Mouse (Mus musculus) midbrain, embryonic 15.5 days (tissue): ENCODE measurements around the gene Ctnnbl1. TPM values are rescaled to one million over a fixed set of nuclear protein-coding genes. Genes with fewer than 3 reads are reported as not detected.
A peak's percentile ranks its signal among the peaks of the same experiment; 100 is the strongest.

Experiments used
- ATAC-seq: fragments of 200-750 bp; cut with Nextera tagmentation; replicated peaks from 2 replicates; pipeline ENCODE4 v1.8.0; 2017; ENCODE audit warnings: moderate TSS enrichment
- H3K27ac ChIP-seq: fragments of 300-500 bp; sonication (generic); 2 replicates; pipeline ENCODE4 v1.5.1; 2015; ENCODE audit warnings: mild to moderate bottlenecking, inconsistent platforms
- H3K27me3 ChIP-seq: fragments of 300-500 bp; sonication (generic); replicated peaks from 2 replicates; pipeline ENCODE4 v1.6.1; 2015; ENCODE audit warnings: inconsistent platforms
- H3K36me3 ChIP-seq: fragments of 300-500 bp; sonication (generic); replicated peaks from 2 replicates; pipeline ENCODE4 v1.6.1; 2015; ENCODE audit warnings: inconsistent platforms
- H3K4me1 ChIP-seq: fragments of 300-500 bp; sonication (generic); 2 replicates; pipeline ENCODE4 v1.6.1; 2015; ENCODE audit warnings: inconsistent platforms
- H3K4me2 ChIP-seq: fragments of 300-500 bp; sonication (generic); 2 replicates; pipeline ENCODE4 v1.6.1; 2015; ENCODE audit warnings: inconsistent platforms, mild to moderate bottlenecking, moderate library complexity
- H3K4me3 ChIP-seq: fragments of 300-500 bp; sonication (generic); 2 replicates; pipeline ENCODE4 v1.5.1; 2015; ENCODE audit warnings: mild to moderate bottlenecking, inconsistent platforms
- H3K9ac ChIP-seq: fragments of 300-500 bp; sonication (generic); 2 replicates; pipeline ENCODE4 v1.6.1; 2015; ENCODE audit warnings: mild to moderate bottlenecking, inconsistent platforms
- H3K9me3 ChIP-seq: fragments of 300-500 bp; sonication (generic); 2 replicates; pipeline ENCODE4 v1.6.1; 2016; ENCODE audit warnings: inconsistent platforms
- WGBS: fragments of 180-500 bp; shearing (Covaris S2); methylation state at CpG from one replicate; pipeline ENCODE4 v1.1.7; 2015; ENCODE audit warnings: mixed read lengths; 5-methylcytosine and 5-hydroxymethylcytosine counted together
- polyA plus RNA-seq: library from polyadenylated mRNA; unstranded; fragments of >200 nt; fragmentation: Nextera tagmentation; extraction: Ambion mirVana; gene quantifications from 2 replicates; pipeline ENCODE4 v1.2.1, GENCODE M21; 2015

The Ctnnbl1 gene
- polyA plus RNA-seq, 1 experiment from 2014 or later = 68.0 TPM

- H3K36me3 ChIP-seq = no peaks in the 10 kb centered on the region
- peak overlapping the region; percentile 51; the same call in 1 of the 2 replicates for H3K27ac ChIP-seq
- WGBS = 92% methylated on average over 2 of the region's 2 CpGs
- H3K9ac ChIP-seq = no peak overlapping the region
- no peaks in the 10 kb centered on the region for H3K9me3 ChIP-seq
- ATAC-seq = no peak
- no peaks in the 10 kb centered on the region for H3K27me3 ChIP-seq
- no peak overlapping the region for H3K4me3 ChIP-seq
- H3K4me2 ChIP-seq = no peak overlapping the region
- H3K4me1 ChIP-seq = peaks cover 25% of the 10 kb centered on the region
These were observed 77.7 kb downstream of the Ctnnbl1 start for GRCm38 (mm10) chr2:157814965-157815283.

- H3K4me2 ChIP-seq = no peak overlapping the region
- H3K27me3 ChIP-seq = no peaks in the 10 kb centered on the region
- 52% methylated on average over 9 of the region's 9 CpGs for WGBS
- H3K4me1 ChIP-seq = peaks cover 31% of the 10 kb centered on the region
- H3K4me3 ChIP-seq = no peak overlapping the region
- ATAC-seq = no peak
- H3K9me3 ChIP-seq = no peaks in the 10 kb centered on the region
- H3K36me3 ChIP-seq = no peaks in the 10 kb centered on the region
- H3K9ac ChIP-seq = no peak overlapping the region
- peak overlapping the region; percentile 49 for H3K27ac ChIP-seq
These were observed 80.5 kb downstream of the Ctnnbl1 start for GRCm38 (mm10) chr2:157817672-157818071.

- WGBS = 78% methylated on average over 15 of the region's 15 CpGs
- Histone ChIP-seq H3K9ac (no peak overlapping the region), H3K27me3 (no peaks in the 10 kb centered on the region), H3K27ac (peak overlapping the region; percentile 49), H3K4me1 (peaks cover 31% of the 10 kb centered on the region), H3K4me3 (no peak overlapping the region), H3K36me3 (no peaks in the 10 kb centered on the region), H3K4me2 (no peak overlapping the region), H3K9me3 (no peaks in the 10 kb centered on the region)
- ATAC-seq = no peak
These were observed 81.5 kb downstream of the Ctnnbl1 start for GRCm38 (mm10) chr2:157818576-157819320.

- Histone ChIP-seq H3K36me3 (no peaks in the 10 kb centered on the region), H3K4me2 (no peak overlapping the region), H3K9me3 (no peaks in the 10 kb centered on the region), H3K27ac (0 out of 2 replicates have a peak overlapping the region, but pooled peaks have one; percentile 3), H3K9ac (no peak overlapping the region), H3K4me3 (no peak overlapping the region), H3K27me3 (no peaks in the 10 kb centered on the region), H3K4me1 (peaks cover 25% of the 10 kb centered on the region)
- no peak for ATAC-seq
- WGBS = 88% methylated on average over 12 of the region's 12 CpGs
These were observed 82.2 kb downstream of the Ctnnbl1 start for GRCm38 (mm10) chr2:157819401-157819800.

DNA sequence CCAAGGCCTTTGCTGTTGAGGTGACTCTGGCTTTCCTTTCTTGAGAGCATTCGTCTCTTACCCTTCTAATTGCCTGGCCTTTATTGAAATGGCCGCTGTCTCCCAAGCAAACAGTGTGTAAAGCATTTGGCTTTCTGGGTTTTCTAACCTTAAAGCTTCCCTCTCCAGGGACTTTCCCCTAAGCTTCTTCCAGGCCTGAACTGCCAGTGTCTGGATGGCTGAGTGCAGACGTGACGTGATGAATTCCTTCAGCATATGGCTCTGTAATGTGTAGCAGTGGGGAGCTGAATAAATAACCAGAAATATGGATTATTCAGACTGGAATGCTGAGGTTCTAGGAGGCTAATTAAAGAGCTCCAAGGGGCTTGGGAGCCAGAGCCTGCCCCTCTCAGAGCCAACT lies 84.1 kb downstream of the Ctnnbl1 start:
- Histone ChIP-seq H3K4me2 (no peak overlapping the region), H3K27ac (peak overlapping the region; percentile 56), H3K27me3 (no peaks in the 10 kb centered on the region), H3K4me3 (no peak overlapping the region), H3K4me1 (peaks cover 21% of the 10 kb centered on the region), H3K9me3 (no peaks in the 10 kb centered on the region), H3K36me3 (0 out of 2 replicates have a peak, but pooled peaks cover 4% of the 10 kb centered on the region), H3K9ac (no peak overlapping the region)
- ATAC-seq = 0 out of 2 replicates have a peak, but pooled peaks have one; percentile 17
- 24% methylated on average over 4 of the region's 4 CpGs for WGBS

- H3K4me1 ChIP-seq = peaks cover 10% of the 10 kb centered on the region
- no peak overlapping the region for H3K4me3 ChIP-seq
- no peaks in the 10 kb centered on the region for H3K27me3 ChIP-seq
- H3K27ac ChIP-seq = no peak overlapping the region
- H3K9ac ChIP-seq = no peak overlapping the region
- whole genome bisulfite sequencing = 79% methylated on average over 3 of the region's 3 CpGs
- no peak for ATAC-seq
- no peaks in the 10 kb centered on the region for H3K9me3 ChIP-seq
- no peak overlapping the region for H3K4me2 ChIP-seq
- H3K36me3 ChIP-seq = 0 out of 2 replicates have a peak, but pooled peaks cover 4% of the 10 kb centered on the region
These were observed 86.3 kb downstream of the Ctnnbl1 start for GRCm38 (mm10) chr2:157823456-157823855.

DNA sequence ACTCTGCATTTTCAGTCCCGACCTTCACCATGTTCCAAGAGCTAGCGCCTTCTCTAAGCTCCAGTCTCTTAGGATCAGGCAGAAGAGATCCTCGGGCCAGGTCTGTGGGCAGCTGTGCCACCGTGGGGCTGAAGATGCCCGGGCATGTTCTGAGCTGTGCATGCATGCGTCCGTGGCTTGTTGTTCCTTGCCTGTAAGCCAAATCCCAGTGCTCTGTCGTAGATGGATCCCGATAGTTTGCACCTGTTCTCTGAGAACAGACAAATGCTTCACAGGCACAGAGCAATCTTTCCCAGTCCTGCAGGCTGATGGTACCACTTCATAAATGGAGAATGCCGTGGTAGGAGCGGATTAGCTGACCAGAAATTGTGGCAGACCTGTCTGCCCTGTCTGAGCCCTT lies 87.0 kb downstream of the Ctnnbl1 start:
- Histone ChIP-seq H3K27ac (no peak overlapping the region), H3K9me3 (no peaks in the 10 kb centered on the region), H3K36me3 (0 out of 2 replicates have a peak, but pooled peaks cover 4% of the 10 kb centered on the region), H3K4me3 (no peak overlapping the region), H3K9ac (no peak overlapping the region), H3K4me1 (peaks cover 5% of the 10 kb centered on the region; the same call in 1 of the 2 replicates), H3K27me3 (no peaks in the 10 kb centered on the region), H3K4me2 (no peak overlapping the region)
- no peak for ATAC-seq
- 95% methylated on average over 11 of the region's 11 CpGs for WGBS

DNA sequence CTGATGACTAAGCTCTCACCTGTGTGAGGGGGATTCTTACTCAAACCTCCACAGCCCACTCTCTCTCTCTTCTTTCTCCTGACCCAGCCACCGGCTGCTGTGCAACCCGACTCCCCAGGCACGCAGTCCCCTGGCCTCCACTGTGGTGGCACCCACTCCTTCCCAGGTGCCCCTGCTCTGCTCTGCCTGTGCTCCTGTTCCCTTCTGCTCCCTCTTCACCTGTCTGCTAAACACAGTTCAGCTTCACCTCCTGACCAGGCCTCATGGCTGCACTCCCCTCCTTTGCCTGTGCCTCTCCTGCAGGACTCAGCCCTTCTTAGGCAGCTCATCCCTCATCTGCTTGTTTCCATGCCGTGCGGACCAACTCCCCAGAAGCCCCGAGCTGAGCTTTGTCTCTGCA lies 92.9 kb downstream of the Ctnnbl1 start:
- Histone ChIP-seq H3K27ac (no peak overlapping the region), H3K4me1 (no peaks in the 10 kb centered on the region), H3K9ac (no peak overlapping the region), H3K27me3 (no peaks in the 10 kb centered on the region), H3K4me2 (no peak overlapping the region), H3K9me3 (no peaks in the 10 kb centered on the region), H3K36me3 (no peaks in the 10 kb centered on the region), H3K4me3 (no peak overlapping the region)
- no peak for ATAC-seq
- 86% methylated on average over 6 of the region's 6 CpGs for WGBS

DNA sequence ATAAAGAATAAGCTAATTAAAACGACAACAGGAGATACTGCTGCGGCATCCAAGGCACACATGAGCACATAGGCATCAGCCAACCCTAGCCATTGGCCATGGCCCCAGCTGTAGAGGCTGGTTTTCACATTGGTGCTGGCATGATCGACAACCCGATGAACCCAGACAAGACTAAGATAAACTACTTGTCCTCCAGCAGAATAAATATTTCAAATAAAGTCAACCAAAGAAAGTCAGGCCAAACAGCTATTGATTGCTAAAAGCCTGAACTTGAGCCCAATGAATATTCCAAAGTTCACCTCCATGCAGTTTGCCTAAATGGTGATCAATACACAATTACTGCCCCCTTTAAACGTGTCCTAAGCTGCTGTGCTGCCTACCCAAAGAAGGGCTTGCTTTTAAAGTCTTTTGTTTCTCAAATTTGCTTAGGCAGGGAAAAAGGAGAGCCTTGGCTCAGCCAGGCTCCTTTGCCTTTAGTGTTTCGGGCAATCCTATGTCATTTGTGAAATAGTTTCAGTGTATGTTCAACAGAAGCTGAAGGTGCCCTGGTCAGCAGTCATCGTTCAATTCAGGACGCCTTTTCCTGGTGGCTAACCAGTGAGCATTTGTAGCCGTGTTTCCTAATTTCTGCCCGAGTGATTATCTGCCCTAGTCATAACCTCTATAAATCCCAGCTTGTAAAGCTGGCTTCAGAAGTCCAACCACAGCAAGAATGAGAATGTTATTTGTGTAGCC lies 93.6 kb downstream of the Ctnnbl1 start:
- Histone ChIP-seq H3K27me3 (no peaks in the 10 kb centered on the region), H3K27ac (no peak overlapping the region), H3K4me3 (no peak overlapping the region), H3K9ac (no peak overlapping the region), H3K36me3 (no peaks in the 10 kb centered on the region), H3K4me1 (no peaks in the 10 kb centered on the region), H3K9me3 (no peaks in the 10 kb centered on the region), H3K4me2 (no peak overlapping the region)
- no peak for ATAC-seq
- 86% methylated on average over 10 of the region's 10 CpGs for WGBS

DNA sequence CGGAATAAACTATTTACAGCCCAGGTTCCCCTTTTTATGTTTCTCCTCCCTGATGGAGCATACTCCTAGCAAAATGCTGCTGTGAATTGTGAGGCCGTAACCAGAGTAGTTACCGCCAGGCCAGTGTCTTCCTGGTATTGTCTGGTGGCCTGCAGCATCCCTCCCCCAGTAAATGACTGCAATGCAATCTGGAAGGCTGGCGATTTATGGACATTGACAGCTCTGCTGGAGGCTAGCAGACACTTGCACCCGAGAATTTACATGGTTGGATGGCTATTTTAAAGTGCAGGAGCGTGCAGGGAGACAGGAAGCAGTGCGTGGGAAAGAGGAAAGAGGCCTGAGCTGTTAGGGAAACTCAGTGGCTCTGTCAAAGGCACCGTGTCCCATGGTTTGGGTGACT lies 99.8 kb downstream of the Ctnnbl1 start:
- H3K4me2 ChIP-seq = no peak overlapping the region
- H3K27me3 ChIP-seq = no peaks in the 10 kb centered on the region
- no peak overlapping the region for H3K4me3 ChIP-seq
- no peak overlapping the region for H3K27ac ChIP-seq
- WGBS = 66% methylated on average over 8 of the region's 8 CpGs
- no peak overlapping the region for H3K9ac ChIP-seq
- no peak for ATAC-seq
- no peaks in the 10 kb centered on the region for H3K36me3 ChIP-seq
- no peaks in the 10 kb centered on the region for H3K9me3 ChIP-seq
- H3K4me1 ChIP-seq = peaks cover 16% of the 10 kb centered on the region

- Histone ChIP-seq H3K27me3 (no peaks in the 10 kb centered on the region), H3K4me1 (peaks cover 16% of the 10 kb centered on the region), H3K27ac (no peak overlapping the region), H3K4me3 (no peak overlapping the region), H3K4me2 (no peak overlapping the region), H3K9ac (no peak overlapping the region), H3K36me3 (no peaks in the 10 kb centered on the region), H3K9me3 (no peaks in the 10 kb centered on the region)
- WGBS = 87% methylated on average over 13 of the region's 13 CpGs
- ATAC-seq = no peak
These were observed 101.2 kb downstream of the Ctnnbl1 start for GRCm38 (mm10) chr2:157838206-157838923.

- peaks cover 16% of the 10 kb centered on the region for H3K4me1 ChIP-seq
- no peak overlapping the region for H3K4me2 ChIP-seq
- H3K9ac ChIP-seq = no peak overlapping the region
- H3K27me3 ChIP-seq = no peaks in the 10 kb centered on the region
- H3K36me3 ChIP-seq = no peaks in the 10 kb centered on the region
- no peak overlapping the region for H3K4me3 ChIP-seq
- no peaks in the 10 kb centered on the region for H3K9me3 ChIP-seq
- H3K27ac ChIP-seq = peak overlapping the region; percentile 49
- ATAC-seq = no peak
These were observed 103.5 kb downstream of the Ctnnbl1 start for GRCm38 (mm10) chr2:157840641-157841078.
